Mouse (Mus musculus): ENCODE data around the gene Fto. TPM values are rescaled to one million over a fixed set of nuclear protein-coding genes. Genes with fewer than 3 reads are reported as not detected.

Gene Fto
- polyA plus RNA-seq, 1 experiment from 2014 or later, result 114 TPM

DNA sequence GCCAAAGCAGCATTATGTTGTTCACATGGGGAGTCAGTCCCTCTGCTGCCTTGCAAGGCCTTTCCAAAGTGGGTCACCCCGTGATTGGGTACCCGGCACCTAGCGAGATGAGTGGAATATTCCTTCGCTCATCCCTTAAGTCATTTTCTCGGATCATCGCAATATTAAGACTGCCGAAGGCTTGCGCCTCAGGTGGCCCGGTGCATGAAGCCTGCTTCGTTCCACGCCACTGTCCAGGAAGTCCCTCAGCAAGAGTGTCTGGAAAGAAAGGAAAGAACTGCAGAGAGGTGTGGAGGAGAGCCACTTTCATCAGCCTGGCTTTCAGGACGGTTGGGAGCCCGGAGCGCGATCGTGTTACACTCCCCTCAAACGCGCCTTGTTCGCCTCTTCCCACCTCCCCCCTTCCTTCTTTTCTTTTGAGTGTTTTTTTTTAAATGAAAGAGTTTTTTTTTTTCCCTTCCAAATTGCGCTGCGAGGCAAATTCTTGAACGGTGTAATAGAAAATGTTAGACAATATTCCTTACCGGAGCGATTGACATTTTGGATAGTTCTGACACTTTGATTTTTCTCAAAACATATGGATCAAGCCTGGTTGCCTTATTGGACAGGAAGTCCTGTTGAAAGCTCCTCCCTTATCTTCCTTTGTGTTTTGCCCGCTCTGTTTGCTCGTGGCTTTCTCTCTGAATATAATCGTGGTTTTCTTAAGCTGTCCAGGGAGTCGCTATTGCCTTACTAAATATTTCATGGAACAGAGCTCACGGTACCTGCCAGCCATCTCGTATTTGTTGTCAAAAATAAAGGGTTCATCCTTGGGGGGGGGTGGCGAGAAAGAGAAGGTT lies 399.6 kb downstream of the Fto start:
- peak overlapping the region; percentile 22 for H3K9ac ChIP-seq (replicated peaks)
- H3K27me3 ChIP-seq, result peaks cover 37% of the 10 kb centered on the region
- 0 out of 2 replicates have a peak, but pooled peaks have one; percentile 49 for ATAC-seq (replicated peaks)
- peak overlapping the region; percentile 33 for H3K4me3 ChIP-seq
- WGBS, result 1% methylated on average over 31 of the region's 31 CpGs
- no peak overlapping the region for H3K27ac ChIP-seq (replicated peaks)
- peaks cover 48% of the 10 kb centered on the region for H3K4me1 ChIP-seq
- no peaks in the 10 kb centered on the region for H3K9me3 ChIP-seq
- no peaks in the 10 kb centered on the region for H3K36me3 ChIP-seq
- H3K4me2 ChIP-seq (replicated peaks), result peak overlapping the region; percentile 55

GRCm38 (mm10) chr8:91713677-91714312 lies 400.5 kb downstream of the Fto start:
- H3K27ac ChIP-seq (replicated peaks), result no peak overlapping the region
- H3K4me3 ChIP-seq, result peak overlapping the region; percentile 33
- ATAC-seq (replicated peaks), result no peak
- WGBS, result 14% methylated on average over 12 of the region's 12 CpGs
- H3K27me3 ChIP-seq, result peaks cover 37% of the 10 kb centered on the region
- peak overlapping the region; percentile 55 for H3K4me2 ChIP-seq (replicated peaks)
- H3K9ac ChIP-seq (replicated peaks), result peak overlapping the region; percentile 22; the same call in 1 of the 2 replicates
- H3K36me3 ChIP-seq, result no peaks in the 10 kb centered on the region
- H3K4me1 ChIP-seq, result peaks cover 43% of the 10 kb centered on the region
- no peaks in the 10 kb centered on the region for H3K9me3 ChIP-seq

- Histone ChIP-seq H3K9me3 (no peaks in the 10 kb centered on the region), H3K27ac (replicated peaks) (no peak overlapping the region), H3K9ac (replicated peaks) (no peak overlapping the region), H3K36me3 (no peaks in the 10 kb centered on the region), H3K4me3 (no peak overlapping the region), H3K27me3 (peaks cover 36% of the 10 kb centered on the region), H3K4me1 (peaks cover 34% of the 10 kb centered on the region), H3K4me2 (replicated peaks) (no peak overlapping the region)
- ATAC-seq (replicated peaks), result no peak
- WGBS, result 90% methylated on average over 7 of the region's 7 CpGs
These were observed 401.4 kb downstream of the Fto start for GRCm38 (mm10) chr8:91714733-91715132.

DNA sequence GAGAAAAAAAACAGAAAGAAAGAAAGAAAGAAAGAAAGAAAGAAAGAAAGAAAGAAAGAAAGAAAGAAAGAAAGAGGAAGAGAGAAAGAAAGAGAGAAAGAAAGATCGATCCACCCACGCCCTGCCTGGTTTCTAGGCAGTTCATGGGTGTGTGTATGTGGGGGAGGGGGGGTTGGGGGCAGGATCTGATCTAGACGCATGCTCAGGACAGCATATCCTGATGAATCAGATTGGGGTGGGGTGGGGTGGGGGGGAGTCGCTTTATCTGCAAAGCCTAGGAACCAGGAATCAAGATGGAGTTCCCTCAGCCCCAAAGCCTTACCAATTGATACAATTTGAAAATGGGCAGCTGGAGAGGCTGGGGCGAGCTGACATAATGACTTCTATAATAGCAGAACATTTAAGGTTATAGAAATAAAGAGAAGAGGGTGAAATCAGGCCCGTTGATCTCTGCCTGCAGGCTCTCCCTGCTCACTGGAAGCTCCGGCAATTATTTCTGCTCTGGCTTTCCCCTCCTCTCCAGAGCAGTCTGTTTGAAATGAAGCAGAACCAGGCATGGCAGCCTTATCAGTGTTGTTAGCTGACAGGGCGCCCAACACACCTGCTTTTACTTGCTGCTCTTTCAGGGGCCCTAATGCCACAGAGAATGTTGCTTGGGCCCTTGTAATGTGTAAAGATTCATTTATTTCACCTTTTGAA lies 402.2 kb downstream of the Fto start:
- ATAC-seq (replicated peaks), result no peak

More for the DNA sequence above, 402.2 kb downstream of the Fto start:
- 30% methylated on average over 8 of the region's 8 CpGs for WGBS
- no peak overlapping the region for H3K4me2 ChIP-seq (replicated peaks)
- no peak overlapping the region for H3K9ac ChIP-seq (replicated peaks)
- H3K4me1 ChIP-seq, result peaks cover 26% of the 10 kb centered on the region
- no peak overlapping the region for H3K27ac ChIP-seq (replicated peaks)
- H3K4me3 ChIP-seq, result no peak overlapping the region
- H3K27me3 ChIP-seq, result peaks cover 30% of the 10 kb centered on the region
- no peaks in the 10 kb centered on the region for H3K9me3 ChIP-seq
- H3K36me3 ChIP-seq, result no peaks in the 10 kb centered on the region

Other genes starting within 250 kb of the Fto start
- gene Rbl2, start 243.5 kb upstream of the Fto start, polyA plus RNA-seq (2015; fragmentation: Nextera tagmentation; extraction: Ambion mirVana), result 20.5 and 22.0 TPM in 2 replicates
- 134 and 138 TPM in 2 replicates for gene Aktip, start 113.5 kb upstream of the Fto start, polyA plus RNA-seq (2015; fragmentation: Nextera tagmentation; extraction: Ambion mirVana)
- gene Rpgrip1l, start 263 bp upstream of the Fto start, polyA plus RNA-seq (2015; fragmentation: Nextera tagmentation; extraction: Ambion mirVana), result 13.6 and 14.0 TPM in 2 replicates

Measured in forebrain, embryonic 15.5 days (tissue).